Mouse (Mus musculus) intestine, embryonic 16.5 days (tissue): ENCODE measurements around the gene Nkx2-5. TPM values are rescaled to one million over a fixed set of nuclear protein-coding genes. Genes with fewer than 3 reads are reported as not detected.

Experiments used
- ATAC-seq: fragments of 200-750 bp; cut with Nextera tagmentation; 2 replicates; pipeline ENCODE4 v1.8.0; 2017; ENCODE audit warnings: moderate TSS enrichment, moderate library complexity
- H3K27ac ChIP-seq: fragments of 300-500 bp; sonication (generic); 2 replicates; pipeline ENCODE4 v1.5.1; 2014; ENCODE audit warnings: mild to moderate bottlenecking, low read length
- H3K27me3 ChIP-seq: fragments of 300-500 bp; sonication (generic); replicated peaks from 2 replicates; pipeline ENCODE4 v1.6.1; 2014; ENCODE audit warnings: low read length, control low read depth, mixed read lengths; ENCODE audit not compliant: control insufficient read depth, insufficient read depth
- H3K36me3 ChIP-seq: fragments of 300-500 bp; sonication (generic); 2 replicates; pipeline ENCODE4 v1.6.1; 2014; ENCODE audit warnings: low read length, control low read depth; ENCODE audit not compliant: control insufficient read depth, insufficient read depth
- H3K4me1 ChIP-seq: fragments of 300-500 bp; sonication (generic); 2 replicates; pipeline ENCODE4 v1.6.1; 2014; ENCODE audit warnings: low read length, control low read depth, mixed read lengths; ENCODE audit not compliant: control insufficient read depth, insufficient read depth
- H3K4me2 ChIP-seq: fragments of 300-500 bp; sonication (generic); 2 replicates; pipeline ENCODE4 v1.6.1; 2014; ENCODE audit warnings: low read depth, low read length, control low read depth
- H3K4me3 ChIP-seq: fragments of 300-500 bp; sonication (generic); 2 replicates; pipeline ENCODE4 v1.5.1; 2014; ENCODE audit warnings: mild to moderate bottlenecking, low read length
- H3K9ac ChIP-seq: fragments of 300-500 bp; sonication (generic); 2 replicates; pipeline ENCODE4 v1.6.1; 2014; ENCODE audit warnings: low read depth, low read length
- H3K9me3 ChIP-seq: fragments of 300-500 bp; sonication (generic); 2 replicates; pipeline ENCODE4 v1.6.1; 2016; ENCODE audit warnings: low read length, control low read depth; ENCODE audit not compliant: control insufficient read depth
- WGBS: fragments of 180-500 bp; shearing (Covaris S2); extraction: QIAGEN DNeasy Blood & Tissue Kit; methylation state at CpG from one replicate; pipeline ENCODE4 v1.1.7; 2014; 5-methylcytosine and 5-hydroxymethylcytosine counted together
- polyA plus RNA-seq: library from polyadenylated mRNA; unstranded; fragments of >200 nt; fragmentation: Nextera tagmentation; extraction: Ambion mirVana; gene quantifications from 2 replicates; pipeline ENCODE4 v1.2.1, GENCODE M21; 2015

The Nkx2-5 gene
- polyA plus RNA-seq, 1 experiment from 2014 or later, result 0.09 TPM

DNA sequence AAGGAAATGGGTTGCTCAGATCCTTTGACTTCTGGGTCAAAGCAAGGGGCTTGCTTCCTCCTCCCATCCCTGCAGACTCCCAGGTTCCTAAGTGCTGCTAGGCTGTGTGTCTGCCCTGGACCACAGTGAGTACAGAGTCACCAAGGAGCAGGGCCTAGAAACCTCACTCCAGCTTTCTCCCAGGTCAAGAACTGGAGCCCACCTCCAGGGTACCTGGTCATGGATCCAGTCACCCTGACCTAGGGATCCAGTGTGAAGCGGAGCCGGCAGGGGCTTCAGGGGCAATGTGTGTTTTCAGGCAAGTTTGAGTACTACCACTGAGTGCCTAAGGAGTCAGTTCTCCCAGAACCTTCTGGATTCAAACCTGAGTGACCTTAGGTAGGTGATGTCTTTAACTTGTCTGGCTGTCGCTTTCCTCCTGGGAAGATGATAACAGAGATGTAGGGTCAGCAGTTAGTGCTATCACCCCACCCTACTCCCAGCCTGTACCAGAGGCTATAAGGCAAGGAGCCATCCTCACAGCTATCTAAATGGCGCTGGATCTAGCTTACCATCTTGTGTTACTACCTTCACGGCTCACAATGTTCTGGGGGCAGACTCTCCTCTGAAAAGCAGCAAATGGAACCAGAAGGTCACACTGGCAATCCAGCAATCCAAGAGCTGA is 10.4 kb downstream of the Nkx2-5 start:
- 67% methylated on average over 5 of the region's 5 CpGs for WGBS
- H3K4me3 ChIP-seq, result no peak overlapping the region
- H3K36me3 ChIP-seq, result no peaks in the 10 kb centered on the region
- no peak overlapping the region for H3K9ac ChIP-seq
- H3K27ac ChIP-seq, result no peak overlapping the region
- no peak overlapping the region for H3K4me2 ChIP-seq
- peaks cover 9% of the 10 kb centered on the region for H3K4me1 ChIP-seq
- no peak for ATAC-seq
- H3K9me3 ChIP-seq, result no peaks in the 10 kb centered on the region
- peaks cover 56% of the 10 kb centered on the region for H3K27me3 ChIP-seq

DNA sequence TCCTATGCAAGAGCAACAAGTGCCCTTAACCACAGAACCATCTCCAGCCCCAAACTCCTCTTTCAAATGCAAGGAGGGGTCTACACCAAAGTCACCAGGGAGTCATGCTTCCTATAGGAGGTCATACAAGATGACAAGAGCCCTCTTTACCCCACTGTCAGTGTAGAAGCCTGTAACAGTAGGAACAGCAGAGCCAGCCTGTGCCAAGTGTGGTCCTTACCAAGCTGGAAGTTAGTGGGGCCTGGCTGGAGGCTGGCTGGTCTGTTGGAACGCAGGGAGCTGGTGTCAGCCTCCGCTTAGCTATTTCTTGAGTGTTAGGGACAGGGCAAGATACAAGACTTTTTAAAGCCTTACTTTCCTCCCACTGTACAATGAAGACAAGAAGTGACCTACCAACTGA is 11.0 kb downstream of the Nkx2-5 start:
- Histone ChIP-seq H3K4me2 (no peak overlapping the region), H3K9me3 (no peaks in the 10 kb centered on the region), H3K9ac (no peak overlapping the region), H3K4me1 (0 out of 2 replicates have a peak, but pooled peaks cover 3% of the 10 kb centered on the region), H3K4me3 (no peak overlapping the region), H3K27me3 (peaks cover 54% of the 10 kb centered on the region), H3K27ac (no peak overlapping the region), H3K36me3 (no peaks in the 10 kb centered on the region)
- no peak for ATAC-seq
- 65% methylated on average over 2 of the region's 2 CpGs for WGBS

DNA sequence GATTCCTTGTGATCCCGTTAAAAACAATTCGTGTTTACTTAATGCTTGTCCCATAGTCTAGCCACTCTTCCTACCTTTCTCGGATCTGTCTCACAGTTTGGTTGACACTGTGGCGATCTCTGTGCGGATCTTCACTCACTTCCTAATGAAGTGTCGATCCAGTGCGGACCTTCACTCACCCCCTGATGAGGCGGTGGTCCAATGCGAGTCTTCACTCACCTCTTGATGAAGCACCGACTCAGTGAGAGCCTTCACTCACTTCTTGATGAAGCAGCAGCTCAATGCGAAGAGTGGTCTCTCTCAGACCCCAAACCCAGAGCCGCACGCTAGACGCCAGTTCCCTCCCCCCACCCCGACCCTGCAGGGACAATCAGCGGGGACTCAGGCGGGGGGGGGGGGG is 18.7 kb downstream of the Nkx2-5 start:
- no peak overlapping the region for H3K9ac ChIP-seq
- no peak overlapping the region for H3K4me3 ChIP-seq
- peaks cover 10% of the 10 kb centered on the region; the same call in 1 of the 2 replicates for H3K27me3 ChIP-seq
- H3K4me1 ChIP-seq, result no peaks in the 10 kb centered on the region
- 70% methylated on average over 15 of the region's 17 CpGs for WGBS
- no peaks in the 10 kb centered on the region for H3K36me3 ChIP-seq
- no peaks in the 10 kb centered on the region for H3K9me3 ChIP-seq
- H3K27ac ChIP-seq, result no peak overlapping the region
- H3K4me2 ChIP-seq, result no peak overlapping the region
- ATAC-seq, result no peak

DNA sequence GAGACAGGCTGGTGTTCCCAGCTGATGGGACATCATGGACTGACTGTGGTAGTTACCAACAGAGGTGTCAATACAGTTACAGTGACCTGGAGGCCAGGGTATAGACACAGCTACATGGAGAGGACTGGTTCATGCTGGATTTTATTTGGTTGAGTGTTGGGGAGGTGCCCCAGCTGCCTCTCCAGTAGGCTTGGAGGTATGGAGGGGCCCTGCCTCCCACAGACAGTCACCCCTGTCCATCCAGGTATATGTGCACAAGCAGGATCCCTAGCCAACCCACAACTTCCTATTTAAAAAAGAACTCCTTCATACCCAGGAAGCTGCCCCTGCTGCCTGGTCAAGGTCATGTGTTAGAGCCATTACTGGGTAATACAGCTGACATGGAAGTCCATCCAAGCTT is 27.0 kb downstream of the Nkx2-5 start:
- H3K4me1 ChIP-seq, result no peaks in the 10 kb centered on the region
- no peak for ATAC-seq
- no peaks in the 10 kb centered on the region for H3K9me3 ChIP-seq
- no peak overlapping the region for H3K4me3 ChIP-seq
- H3K27me3 ChIP-seq, result no peaks in the 10 kb centered on the region
- H3K4me2 ChIP-seq, result no peak overlapping the region
- no peak overlapping the region for H3K9ac ChIP-seq
- H3K27ac ChIP-seq, result no peak overlapping the region
- no peaks in the 10 kb centered on the region for H3K36me3 ChIP-seq

DNA sequence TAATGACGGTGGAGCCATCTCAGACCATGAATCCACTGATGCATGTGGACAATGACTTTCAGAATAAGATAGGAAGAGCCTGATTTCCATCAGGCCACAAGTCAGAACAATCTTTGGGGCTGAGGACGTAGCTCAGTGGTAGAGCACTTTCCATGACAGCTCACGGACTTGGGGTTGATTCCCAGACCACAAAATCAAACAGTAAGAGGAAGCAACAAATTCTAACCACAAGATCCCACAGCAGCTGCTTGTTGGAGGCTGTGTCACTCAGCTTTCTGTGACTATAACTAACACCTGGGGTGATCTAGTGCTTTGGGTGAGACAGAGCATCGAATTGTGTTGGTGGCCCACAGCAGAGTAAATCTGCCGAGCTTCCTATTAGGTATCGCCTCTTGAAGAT is 28.0 kb downstream of the Nkx2-5 start:
- WGBS, result 77% methylated on average over 6 of the region's 6 CpGs
- ATAC-seq, result no peak
- H3K36me3 ChIP-seq, result no peaks in the 10 kb centered on the region
- no peaks in the 10 kb centered on the region for H3K9me3 ChIP-seq
- no peaks in the 10 kb centered on the region for H3K27me3 ChIP-seq
- H3K9ac ChIP-seq, result no peak overlapping the region
- H3K4me2 ChIP-seq, result no peak overlapping the region
- no peaks in the 10 kb centered on the region for H3K4me1 ChIP-seq
- no peak overlapping the region for H3K27ac ChIP-seq
- no peak overlapping the region for H3K4me3 ChIP-seq

DNA sequence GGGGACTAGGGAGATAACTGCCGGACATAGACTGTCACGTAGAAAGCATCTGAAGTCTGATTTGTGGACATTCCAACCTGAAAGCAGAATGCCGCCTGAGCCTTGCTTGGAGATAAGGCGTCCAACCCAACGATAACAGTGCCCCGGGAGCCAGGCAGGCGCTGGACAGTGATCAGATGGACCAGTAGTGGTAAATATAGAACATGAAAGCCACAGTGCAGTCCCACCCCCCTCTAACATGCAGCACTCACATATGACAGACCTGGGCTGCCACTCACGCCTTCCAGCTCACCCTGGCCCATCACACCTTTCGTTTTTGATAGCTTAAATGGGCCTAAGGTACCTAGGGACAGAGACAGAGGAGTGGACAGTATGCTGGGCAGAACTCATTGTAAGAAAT is 31.3 kb downstream of the Nkx2-5 start:
- Histone ChIP-seq H3K27me3 (no peaks in the 10 kb centered on the region), H3K4me3 (no peak overlapping the region), H3K36me3 (no peaks in the 10 kb centered on the region), H3K9ac (no peak overlapping the region), H3K9me3 (no peaks in the 10 kb centered on the region), H3K27ac (no peak overlapping the region), H3K4me1 (no peaks in the 10 kb centered on the region), H3K4me2 (no peak overlapping the region)
- WGBS, result 68% methylated on average over 9 of the region's 9 CpGs
- no peak for ATAC-seq

DNA sequence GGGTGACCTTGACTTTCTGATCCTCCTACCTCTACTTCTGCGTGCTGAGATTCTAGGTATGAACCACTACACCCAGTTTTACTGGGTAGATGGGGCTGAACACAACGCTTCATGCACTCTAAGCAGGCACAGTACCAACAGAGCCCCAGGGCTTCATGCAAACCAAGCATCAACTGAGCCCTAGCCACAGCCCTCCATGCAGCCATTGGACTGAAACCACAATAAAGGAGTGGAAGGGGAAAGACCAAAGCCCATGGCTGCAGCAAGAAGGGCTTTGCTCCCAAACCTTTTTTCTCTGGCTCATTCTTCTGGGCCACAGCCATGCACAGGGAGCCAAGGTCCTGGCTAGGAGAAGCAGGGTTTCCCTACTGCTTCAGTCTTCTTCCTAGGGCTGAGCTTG is 32.2 kb downstream of the Nkx2-5 start:
- Histone ChIP-seq H3K9ac (no peak overlapping the region), H3K27me3 (no peaks in the 10 kb centered on the region), H3K4me3 (no peak overlapping the region), H3K27ac (no peak overlapping the region), H3K4me2 (no peak overlapping the region), H3K4me1 (no peaks in the 10 kb centered on the region), H3K36me3 (no peaks in the 10 kb centered on the region), H3K9me3 (no peaks in the 10 kb centered on the region)
- no peak for ATAC-seq
- WGBS, result 72% methylated on average over 2 of the region's 2 CpGs

DNA sequence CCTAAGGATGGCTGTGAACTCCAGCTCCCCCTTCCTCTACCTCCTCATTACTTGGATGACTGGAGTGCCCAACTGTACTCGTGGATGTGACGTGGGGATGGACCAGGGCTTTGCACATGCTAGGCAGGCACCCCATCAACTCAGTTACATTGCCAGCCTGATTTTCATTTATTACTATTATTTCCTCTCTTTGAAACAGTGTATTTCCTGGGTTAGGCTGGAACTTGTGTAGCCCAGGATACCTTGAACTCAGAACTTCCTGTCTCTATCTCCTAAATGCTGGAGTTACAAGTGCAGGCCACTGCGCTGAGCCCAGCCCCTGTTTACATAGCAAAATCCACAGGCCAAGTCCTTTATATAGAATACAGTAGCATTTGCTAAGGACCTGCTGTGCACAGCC is 41.9 kb downstream of the Nkx2-5 start:
- no peaks in the 10 kb centered on the region for H3K4me1 ChIP-seq
- WGBS, result 88% methylated on average over 3 of the region's 3 CpGs
- H3K9me3 ChIP-seq, result 0 out of 2 replicates have a peak, but pooled peaks cover 4% of the 10 kb centered on the region
- no peak overlapping the region for H3K4me2 ChIP-seq
- H3K27ac ChIP-seq, result no peak overlapping the region
- no peak for ATAC-seq
- no peaks in the 10 kb centered on the region for H3K36me3 ChIP-seq
- no peak overlapping the region for H3K9ac ChIP-seq
- H3K27me3 ChIP-seq, result 0 out of 2 replicates have a peak, but pooled peaks cover 3% of the 10 kb centered on the region
- H3K4me3 ChIP-seq, result no peak overlapping the region

DNA sequence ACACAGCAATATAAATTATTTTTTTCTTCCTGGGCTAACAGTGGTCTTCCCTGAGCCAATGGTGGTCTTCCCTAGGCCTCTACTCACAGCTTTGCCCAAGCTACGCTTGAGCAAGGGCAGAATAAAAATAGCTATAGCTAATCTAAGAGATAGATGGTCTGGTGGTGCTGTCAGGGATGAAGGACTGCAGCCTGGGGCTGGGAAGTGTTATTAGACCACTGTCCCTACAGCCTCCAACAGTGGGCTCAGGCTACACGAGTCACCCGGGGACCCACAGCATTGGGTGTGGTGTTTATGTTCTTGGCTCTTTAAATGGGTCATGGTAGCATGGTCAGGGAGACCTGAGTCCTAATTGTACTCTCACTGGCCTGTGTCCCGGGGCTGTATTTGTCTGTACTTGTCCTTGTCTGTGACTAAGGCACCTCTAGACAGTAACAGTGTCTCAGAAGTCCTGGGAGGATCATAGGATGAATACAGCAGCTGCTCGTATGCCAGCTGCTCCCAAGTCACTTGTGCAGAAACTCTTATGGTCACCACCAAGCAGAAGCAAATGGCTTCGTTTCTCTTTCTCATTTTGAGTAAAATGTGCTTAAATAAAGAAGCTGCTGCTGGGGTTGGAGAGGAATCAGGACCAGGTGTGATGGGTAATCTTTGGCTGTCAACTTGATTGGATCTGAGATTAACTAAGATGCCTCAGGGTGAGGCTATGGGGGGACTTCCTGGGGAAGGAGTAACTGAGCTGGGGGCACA is 47.3 kb downstream of the Nkx2-5 start:
- no peak overlapping the region for H3K9ac ChIP-seq
- 0 out of 2 replicates have a peak, but pooled peaks cover 2% of the 10 kb centered on the region for H3K36me3 ChIP-seq
- H3K4me2 ChIP-seq, result no peak overlapping the region
- H3K4me1 ChIP-seq, result peaks cover 6% of the 10 kb centered on the region
- H3K27ac ChIP-seq, result no peak overlapping the region
- no peak overlapping the region for H3K4me3 ChIP-seq
- no peaks in the 10 kb centered on the region for H3K9me3 ChIP-seq
- 77% methylated on average over 6 of the region's 6 CpGs for WGBS
- H3K27me3 ChIP-seq, result 0 out of 2 replicates have a peak, but pooled peaks cover 3% of the 10 kb centered on the region
- no peak for ATAC-seq
